Mouse (Mus musculus): Measurements from ENCODE around the gene Zfp964.

DNA sequence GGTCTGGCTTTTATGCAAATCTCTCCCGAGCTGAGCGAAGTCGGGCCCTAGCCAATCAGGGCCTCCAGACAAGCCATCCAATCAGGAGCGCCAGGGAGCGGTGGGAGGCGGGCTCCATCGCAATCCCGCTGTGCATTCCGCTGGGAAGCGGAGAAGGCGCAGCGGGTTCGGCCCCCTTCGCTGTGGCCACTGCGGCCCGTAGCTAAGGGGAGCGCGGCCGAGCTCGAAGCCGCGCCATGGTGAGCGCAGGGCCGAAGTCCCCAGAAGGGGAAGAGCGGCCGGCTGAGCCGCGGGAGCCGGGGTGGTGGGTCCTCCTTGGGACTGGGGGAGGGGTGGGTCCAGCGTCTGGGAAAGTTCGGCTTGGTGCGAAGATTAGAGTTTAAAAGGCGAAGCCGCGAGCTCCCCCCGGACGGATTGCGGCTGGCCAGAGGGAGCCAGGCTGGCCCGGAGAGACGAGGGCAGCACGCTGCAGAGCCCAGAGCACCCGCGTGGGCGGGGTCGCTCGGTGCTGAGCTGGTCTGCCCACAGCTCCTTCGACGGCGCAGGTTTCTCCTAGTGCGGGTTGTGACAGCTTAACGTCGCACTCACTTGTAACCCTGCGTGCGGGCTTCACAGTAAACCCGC lies at the start of gene Zfp964:
- no peak for TF ChIP-seq MAFK (IDR thresholded peaks at IDR 0.05; ENCODE audit: insufficient read depth, low read depth, low read length)
- TF ChIP-seq ZC3H11A (IDR thresholded peaks at IDR 0.05; ENCODE audit: borderline replicate concordance, low read depth, low read length), result no peak
- TF ChIP-seq ZNF384 (IDR thresholded peaks at IDR 0.05; ENCODE audit: low read depth, low read length), result no peak
- no peak for TF ChIP-seq HCFC1 (IDR thresholded peaks at IDR 0.05; ENCODE audit: borderline replicate concordance, insufficient read depth, low read length)
